Mouse (Mus musculus) liver (tissue): Measurements from ENCODE around the gene Gas2l1.

ENCODE experiments used
- DNase-seq: peaks from one replicate; pipeline ENCODE4 v3.0.0-alpha.2; 2020; ENCODE audit warnings: mixed read lengths

Gas2l1 gene

DNA sequence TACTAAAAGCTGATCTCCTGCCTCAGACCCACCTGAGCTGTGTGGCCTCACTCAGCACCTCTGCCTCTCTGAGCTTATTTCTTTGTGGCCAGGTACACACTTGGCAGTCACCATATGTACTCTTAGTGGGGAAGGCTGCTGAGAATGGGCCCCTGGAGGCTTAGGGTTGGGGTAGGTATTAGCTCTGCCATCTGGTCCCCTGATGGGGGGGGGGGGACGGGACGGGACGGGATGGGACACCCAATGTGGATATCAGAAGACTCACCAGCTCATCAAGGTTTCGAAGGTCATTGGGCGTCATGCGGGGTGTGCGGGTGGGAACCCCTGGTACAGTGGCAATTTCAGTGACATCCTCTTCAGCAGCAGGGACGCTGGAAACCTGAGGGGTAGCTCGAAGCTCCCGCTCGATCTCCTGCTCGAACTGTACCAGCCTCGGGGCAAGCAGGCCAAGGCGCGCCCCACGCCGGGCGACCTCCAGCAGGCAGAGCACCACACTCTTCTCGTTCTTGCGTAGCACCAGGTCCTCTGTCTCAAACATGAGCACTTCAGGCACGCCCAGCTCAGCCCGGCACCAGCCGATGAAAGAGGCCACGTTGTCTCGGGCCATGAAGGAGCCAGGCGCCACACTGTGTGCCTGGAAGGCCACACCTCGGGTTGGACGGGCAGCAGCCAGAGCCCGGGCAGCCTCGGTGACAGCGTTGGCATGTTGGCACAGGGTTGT, 1.4 kb downstream of the Gas2l1 start:
- DNase-seq: no peak

DNA sequence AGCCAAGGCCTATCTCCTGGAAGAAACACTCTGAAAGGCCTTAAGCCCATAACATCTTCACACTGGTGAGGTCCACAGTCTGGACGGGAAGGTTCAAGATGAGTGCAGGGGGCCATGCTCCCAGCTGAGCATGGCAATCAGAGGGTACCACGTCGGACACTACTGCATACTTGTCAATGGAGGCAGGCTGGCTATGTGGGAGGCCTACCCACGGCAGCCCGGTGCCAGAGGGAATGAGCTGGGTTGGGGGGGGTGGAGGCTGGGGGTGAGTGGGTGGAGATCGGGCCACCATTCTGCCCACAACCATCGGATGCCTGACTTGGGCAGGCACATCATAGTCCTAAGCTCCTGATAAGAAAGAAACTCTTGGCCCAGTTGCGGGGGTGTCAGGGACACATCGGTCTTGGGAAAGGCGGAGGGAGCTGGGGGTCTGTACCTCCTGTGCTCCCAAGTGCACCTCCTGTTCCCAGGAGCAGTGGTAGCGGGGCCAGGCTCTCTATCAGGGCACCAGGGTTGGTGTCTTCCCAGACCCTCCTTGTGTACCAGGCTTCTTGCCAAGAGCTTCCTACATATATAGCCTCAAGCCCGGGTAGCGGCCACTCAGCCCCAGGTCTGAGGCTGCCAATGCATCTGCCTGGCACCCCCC, 2.1 kb downstream of the Gas2l1 start:
- no peak for DNase-seq

DNA sequence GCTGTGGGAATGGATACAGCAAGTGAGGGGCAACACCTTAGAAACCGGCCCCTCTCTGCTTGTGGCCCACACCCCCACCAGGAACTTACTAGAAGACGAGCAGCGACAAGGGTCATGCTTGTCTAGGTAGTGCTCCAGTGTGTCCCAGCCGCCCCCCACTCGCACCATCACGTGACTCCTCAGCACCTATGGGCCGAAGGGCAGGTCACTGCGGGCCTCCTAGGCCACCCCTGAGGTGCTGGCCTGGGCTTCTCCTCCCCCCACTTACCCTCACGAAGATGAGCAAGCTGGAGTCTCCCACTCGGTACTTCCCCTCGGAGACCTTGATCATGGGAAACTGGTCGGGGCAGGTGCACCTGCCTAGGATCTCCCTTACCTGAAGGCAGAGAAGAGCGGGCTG, 2.8 kb downstream of the Gas2l1 start:
- DNase-seq: no peak

DNA sequence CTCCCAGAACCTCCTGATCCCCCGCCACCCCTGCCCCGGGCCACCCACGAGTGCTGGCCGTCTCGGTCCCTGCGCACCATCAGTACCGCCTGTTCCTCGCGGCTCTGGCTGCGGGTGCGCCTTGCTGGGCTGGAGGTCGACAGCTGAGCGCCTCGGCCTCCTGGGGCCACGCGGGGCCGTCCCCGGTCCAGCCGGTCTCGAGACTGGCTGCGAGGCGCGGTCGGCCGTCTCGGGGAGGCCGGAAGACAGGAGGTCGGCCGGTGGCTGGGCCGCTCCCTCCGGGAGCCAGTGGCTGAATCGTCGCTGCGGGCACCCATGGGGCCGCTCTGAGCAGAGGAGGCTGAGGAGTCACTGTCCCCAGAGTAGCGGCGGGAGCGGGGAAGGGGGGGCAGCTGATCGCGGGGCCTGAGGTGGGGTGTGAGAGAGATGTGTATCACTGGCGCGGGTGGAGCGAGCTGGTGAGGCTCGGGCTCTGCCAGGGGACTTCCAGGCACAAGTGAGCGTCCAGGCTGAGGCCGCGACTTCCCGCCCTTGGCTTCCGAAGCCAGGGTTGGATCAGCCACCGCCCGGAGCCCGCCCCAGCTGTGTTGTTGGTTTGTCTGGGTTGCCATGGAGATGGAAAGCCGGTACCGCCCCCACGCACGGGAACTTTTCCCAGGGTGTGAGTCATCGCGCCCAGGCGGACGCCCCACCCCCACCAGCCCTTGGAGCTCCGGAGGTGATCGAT, 3.6 kb downstream of the Gas2l1 start:
- peak; percentile 85 for DNase-seq

GRCm38 (mm10) chr11:5060756-5061412, 4.2 kb downstream of the Gas2l1 start:
- DNase-seq: no peak

DNA sequence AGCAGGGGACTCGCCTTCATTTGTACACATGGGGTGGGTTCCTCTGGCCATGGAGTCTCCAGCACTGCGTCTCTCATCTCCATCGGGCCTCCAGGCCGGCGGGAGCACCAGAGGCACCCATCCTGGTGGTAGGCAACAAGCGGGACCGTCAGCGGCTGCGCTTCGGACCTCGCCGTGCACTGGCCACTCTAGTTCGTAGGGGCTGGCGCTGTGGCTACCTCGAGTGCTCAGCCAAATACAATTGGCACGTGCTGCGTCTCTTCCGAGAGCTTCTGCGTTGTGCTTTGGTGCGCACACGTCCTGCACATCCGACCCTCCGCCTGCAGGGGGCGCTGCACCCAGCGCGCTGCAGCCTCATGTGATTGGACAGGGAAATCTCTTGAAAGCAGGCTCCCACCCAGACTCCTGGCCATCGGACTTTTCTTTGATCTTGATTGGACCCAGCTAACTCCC, 5.4 kb downstream of the Gas2l1 start:
- DNase-seq: peak; percentile 34

- no peak for DNase-seq
Observed at GRCm38 (mm10) chr11:5059230-5059629, 5.9 kb downstream of the Gas2l1 start.

GRCm38 (mm10) chr11:5058783-5059182, 6.3 kb downstream of the Gas2l1 start:
- DNase-seq: no peak

DNA sequence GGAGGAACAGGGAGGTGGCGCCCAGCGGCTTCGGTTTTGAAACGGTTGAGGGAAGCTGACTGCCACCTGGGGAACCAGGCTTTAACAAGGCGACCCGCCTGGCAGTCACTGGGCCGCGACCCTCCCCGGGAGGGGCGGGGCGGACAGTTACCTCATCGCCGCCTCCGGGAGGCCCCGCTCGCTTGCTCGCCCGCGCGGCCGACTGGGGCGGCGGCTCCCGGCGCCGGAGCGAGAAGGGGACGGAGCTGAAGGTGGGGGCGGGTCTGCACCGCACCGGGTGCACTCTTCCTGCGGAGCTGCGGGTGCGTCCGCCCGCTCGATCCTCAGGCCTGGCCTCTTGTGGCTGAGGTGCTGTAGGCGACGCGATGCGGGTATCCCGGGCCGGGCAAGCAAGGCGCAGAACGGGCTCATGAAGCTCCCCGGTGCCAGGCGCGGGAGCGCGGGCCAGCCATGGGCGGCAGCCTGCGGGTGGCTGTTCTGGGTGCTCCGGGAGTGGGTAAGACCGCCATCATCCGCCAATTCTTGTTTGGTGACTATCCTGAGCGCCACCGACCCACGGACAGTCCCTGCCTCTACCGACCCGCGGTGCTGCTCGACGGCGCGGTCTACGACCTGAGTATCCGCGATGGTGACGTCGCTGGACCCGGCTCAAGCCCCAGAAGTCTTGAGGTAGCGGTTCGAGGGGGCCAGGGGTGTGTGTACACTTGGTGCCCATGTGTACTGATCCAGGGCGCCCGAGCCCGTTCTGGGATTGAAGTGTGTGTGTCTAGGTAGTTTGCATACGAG, 7.1 kb downstream of the Gas2l1 start, which contains the start of gene Rasl10a:
Rasl10a (plus strand) TSS at position 273 of the 786 bp plus-strand sequence.
- no peak for DNase-seq

- DNase-seq: no peak
Observed at GRCm38 (mm10) chr11:5057541-5057855, 7.6 kb downstream of the Gas2l1 start.

DNA sequence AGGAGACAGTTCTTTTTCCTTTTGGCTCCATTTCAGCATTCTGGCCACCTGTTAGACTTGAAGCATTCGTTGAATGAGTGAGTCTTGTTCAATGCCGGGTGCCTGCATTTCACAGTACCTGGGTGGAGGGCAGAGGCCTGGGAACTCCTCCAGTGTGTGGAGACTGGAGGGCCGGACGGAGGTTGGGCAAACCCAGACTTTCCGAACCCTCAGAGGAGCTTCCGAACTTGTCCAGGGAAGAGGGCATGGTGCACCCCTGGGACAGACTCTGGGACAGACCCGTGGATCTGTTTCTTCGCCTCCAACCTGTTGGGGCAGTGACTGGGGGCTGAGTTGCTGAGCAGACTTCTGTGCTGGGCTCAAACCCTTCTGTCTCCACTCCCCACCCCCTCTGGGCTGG, 8.1 kb downstream of the Gas2l1 start:
- no peak for DNase-seq

DNA sequence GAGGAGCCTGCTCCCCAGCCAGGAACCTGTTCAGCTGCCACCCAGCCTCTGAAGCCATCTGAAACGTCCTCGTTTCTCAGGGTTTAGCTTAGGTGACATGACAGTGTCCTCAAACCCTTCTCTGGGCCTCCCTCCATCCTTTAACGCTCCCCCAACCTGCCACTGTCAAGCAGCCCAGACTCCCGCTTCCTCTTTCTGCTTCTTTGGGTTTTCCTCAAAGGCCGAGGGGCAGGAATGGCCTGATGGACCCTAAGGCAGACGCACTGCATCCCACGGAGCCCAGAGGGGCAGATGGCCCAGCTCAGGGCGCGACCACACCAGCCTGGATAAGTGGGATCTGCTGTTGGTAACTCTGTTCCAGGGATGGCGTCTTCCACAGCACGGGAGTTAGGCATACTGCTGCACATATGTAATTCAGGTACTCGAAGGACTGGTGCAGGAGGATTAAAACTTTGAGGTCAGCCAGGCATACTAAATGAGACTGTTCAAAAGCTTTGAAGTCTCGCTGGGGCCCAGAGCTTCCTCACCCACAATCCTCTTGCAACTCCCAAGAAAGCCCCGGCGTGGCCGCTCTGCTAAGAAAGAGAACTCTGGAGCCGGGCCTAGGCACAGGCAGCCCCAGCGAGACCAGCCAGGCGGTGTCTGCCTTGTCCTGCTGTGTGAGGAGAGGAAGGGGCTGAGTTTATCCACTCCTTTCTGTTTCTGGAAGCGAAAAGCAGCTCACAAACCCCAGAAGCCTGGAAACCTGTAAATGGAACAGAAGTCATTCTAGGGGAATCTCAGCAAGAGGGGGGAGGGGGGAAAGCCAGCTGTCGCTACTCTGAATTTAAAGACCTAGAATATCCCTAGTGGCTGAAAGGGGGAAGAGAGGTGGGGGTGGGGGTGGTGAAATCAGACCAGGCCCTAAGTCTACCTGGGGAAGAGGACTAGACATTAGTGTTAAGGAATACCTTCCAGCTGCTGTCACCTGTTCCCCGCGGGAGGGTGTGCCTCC, 8.9 kb downstream of the Gas2l1 start:
- DNase-seq: no peak

GRCm38 (mm10) chr11:5054874-5055273, 10.3 kb downstream of the Gas2l1 start:
- no peak for DNase-seq

GRCm38 (mm10) chr11:5054151-5054550, 11.0 kb downstream of the Gas2l1 start:
- no peak for DNase-seq

DNA sequence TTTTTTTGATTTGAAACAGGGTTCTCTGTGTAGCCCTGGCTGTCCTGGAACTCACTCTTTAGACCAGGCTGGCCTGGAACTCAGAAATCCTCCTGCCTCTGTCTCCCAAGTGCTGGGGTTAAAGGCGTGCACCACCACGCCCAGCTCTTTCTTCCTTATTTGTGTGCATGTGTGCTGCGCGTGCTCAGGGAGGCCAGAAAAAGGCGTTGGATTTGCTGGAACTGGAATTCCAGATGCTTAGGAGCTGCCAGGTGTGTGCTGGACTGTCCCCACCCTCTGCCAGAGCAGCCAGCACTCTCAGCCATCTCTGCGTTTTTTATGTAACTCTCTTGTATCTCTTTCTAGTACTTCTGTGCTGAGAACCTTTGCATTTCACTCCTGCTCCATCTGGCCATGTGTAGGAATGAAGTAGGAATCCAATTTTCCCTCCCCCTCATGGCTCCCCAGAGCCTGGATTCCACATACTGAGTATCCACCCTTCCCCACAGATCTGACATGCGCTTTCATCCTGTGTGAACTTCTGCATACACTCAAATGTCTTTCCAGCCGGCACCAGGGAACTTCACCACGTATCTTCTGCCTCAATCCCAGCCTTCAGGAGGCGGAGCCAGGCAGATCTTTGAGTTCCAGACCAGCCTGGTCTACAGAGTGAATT, 12.8 kb downstream of the Gas2l1 start:
- DNase-seq: no peak

- no peak for DNase-seq
Observed at GRCm38 (mm10) chr11:5051629-5052028, 13.5 kb downstream of the Gas2l1 start.

DNA sequence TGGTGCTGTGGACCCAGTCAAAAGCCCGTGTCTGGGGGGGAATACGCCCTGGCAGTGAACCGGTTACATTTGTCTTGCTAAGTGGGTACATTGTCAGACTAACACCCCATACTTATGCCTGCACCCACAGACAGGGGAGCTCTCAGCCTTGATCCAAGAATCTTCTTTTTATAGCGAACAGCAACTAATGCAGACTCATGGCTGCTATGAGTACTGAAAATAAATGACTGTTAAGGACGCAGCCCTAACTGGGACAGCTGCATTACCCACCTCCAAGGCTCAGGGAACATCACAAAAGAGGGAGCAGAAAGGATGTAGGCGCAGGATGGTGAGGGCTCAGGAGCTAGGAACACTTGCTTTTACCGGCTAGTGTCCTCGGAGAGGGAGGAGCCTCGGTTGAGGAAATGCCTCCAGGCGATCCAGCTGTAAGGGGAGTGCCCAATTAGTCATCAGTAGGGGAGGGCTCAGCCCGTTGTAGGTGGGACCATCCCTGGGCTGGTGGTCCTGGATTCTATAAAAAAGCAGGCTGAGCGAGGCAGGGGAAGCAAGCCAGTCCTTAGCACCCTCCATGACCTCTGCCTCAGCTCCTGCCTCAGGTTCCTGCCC, 18.7 kb downstream of the Gas2l1 start:
- DNase-seq: no peak

GRCm38 (mm10) chr11:5042645-5043381, 22.3 kb downstream of the Gas2l1 start:
- no peak for DNase-seq

GRCm38 (mm10) chr11:5041144-5041780, 23.9 kb downstream of the Gas2l1 start:
- DNase-seq: no peak
